Mouse (Mus musculus) left cerebral cortex, adult 2 months (tissue): ENCODE results near the gene Fgfbp3. TPM values are rescaled to one million over a fixed set of nuclear protein-coding genes. Genes with fewer than 3 reads are reported as not detected.
"Not testable (repeated sequence)": the region's sequence is repeated elsewhere in the genome, so short reads cannot be mapped to it uniquely, and the experiment has no call there.

Experiments used
- DNase-seq, 2 experiments: peaks; one replicate each; pipeline ENCODE4 v3.0.0; 2021 to 2022; ENCODE audit warnings: low spot score in 2 of 2, mixed read lengths in 1 of 2; ENCODE audit errors: extremely low spot score in 1 of 2
- H3K27ac ChIP-seq: fragments of 200-600 bp; 2 replicates; pipeline ENCODE4 v1.8.1; 2022
- H3K4me3 ChIP-seq: fragments of 200-600 bp; 2 replicates; pipeline ENCODE4 v1.8.1; 2022
- CTCF ChIP-seq: fragments of 200-600 bp; IDR thresholded peaks from 2 replicates; pipeline ENCODE4 v1.8.1; 2022; ENCODE audit warnings: antibody characterized with exemption, mild to moderate bottlenecking, moderate library complexity
- intact Hi-C: fragments of 180-260 bp; cut with DNase I; formaldehyde crosslinking; loops from one replicate; pipeline ENCODE4 v1.15.1; 2025
- long read RNA-seq, 2 experiments: library from polyadenylated mRNA; stranded (forward); transcript quantifications; one replicate each; pipeline ENCODE4 v2.0.0; 2021; ENCODE audit warnings: borderline mapping rate in 2 of 2
- total RNA-seq, 2 experiments: library from RNA; stranded (reverse); gene quantifications; 2 replicates each; pipeline ENCODE4 v1.2.3; 2021

Fgfbp3 gene
- total RNA-seq = 1 to 10 TPM; 6.5 to 8.9 TPM
- long read RNA-seq, experiment 1, partial matches to known transcripts = 11 of 13 reads
- long read RNA-seq, experiment 1, other reads (novel, unspliced or antisense) = 0 of 13 reads
- long read RNA-seq, experiment 2, partial matches to known transcripts = 6 of 9 reads
- long read RNA-seq, experiment 2, other reads (novel, unspliced or antisense) = 0 of 9 reads

GRCm38 (mm10) chr19:36919466-36919865 lies at the start of gene Fgfbp3:
TSS of gene Fgfbp3 (minus strand) at chr19:36919615.
- Histone ChIP-seq H3K27ac (peak within 1 kb of the TSS; percentile 92), H3K4me3 (peak within 1 kb of the TSS; percentile 82)
- intact Hi-C loops = no loop called here
- no peak for DNase-seq
- TF ChIP-seq CTCF = no peak

- DNase-seq, H3K4me3 ChIP-seq, intact Hi-C loops, H3K27ac ChIP-seq: not testable (repeated sequence)
These were observed 43.3 kb upstream of the Fgfbp3 start for GRCm38 (mm10) chr19:36962544-36963260.

- H3K27ac ChIP-seq = no peak overlapping the region
- DNase-seq = no peak
- no peak for TF ChIP-seq CTCF
- intact Hi-C loops = no loop called here
- no peak overlapping the region for H3K4me3 ChIP-seq
These were observed 41.9 kb upstream of the Fgfbp3 start for GRCm38 (mm10) chr19:36961320-36961719.

- no peak for TF ChIP-seq CTCF
- intact Hi-C loops = no loop called here
- no peak overlapping the region for H3K4me3 ChIP-seq
- no peak for DNase-seq
- H3K27ac ChIP-seq = no peak overlapping the region
These were observed 38.9 kb upstream of the Fgfbp3 start for GRCm38 (mm10) chr19:36958331-36958730.

GRCm38 (mm10) chr19:36953637-36954206 lies 34.3 kb upstream of the Fgfbp3 start:
- TF ChIP-seq CTCF = no peak
- Histone ChIP-seq H3K27ac (no peak overlapping the region), H3K4me3 (no peak overlapping the region)
- DNase-seq = no peak
- intact Hi-C loops = no loop called here

GRCm38 (mm10) chr19:36940064-36940463 lies 20.6 kb upstream of the Fgfbp3 start:
- no peak for DNase-seq
- Histone ChIP-seq H3K4me3 (no peak overlapping the region), H3K27ac (no peak overlapping the region)
- intact Hi-C loops = no loop called here
- TF ChIP-seq CTCF = no peak; the same call in 1 of the 2 replicates

- intact Hi-C loops = no loop called here
- TF ChIP-seq CTCF = no peak
- no peak for DNase-seq
- Histone ChIP-seq H3K27ac (no peak overlapping the region), H3K4me3 (no peak overlapping the region)
These were observed 18.6 kb upstream of the Fgfbp3 start for GRCm38 (mm10) chr19:36938008-36938407.

- intact Hi-C loops = no loop called here
- Histone ChIP-seq H3K27ac (no peak overlapping the region), H3K4me3 (no peak overlapping the region)
- no peak for DNase-seq
- TF ChIP-seq CTCF = no peak
These were observed 16.9 kb upstream of the Fgfbp3 start for GRCm38 (mm10) chr19:36936285-36936684.

- H3K27ac ChIP-seq = no peak overlapping the region
- H3K4me3 ChIP-seq = no peak overlapping the region
- DNase-seq = no peak
- no peak for TF ChIP-seq CTCF
- intact Hi-C loops = no loop called here
These were observed 13.2 kb upstream of the Fgfbp3 start for GRCm38 (mm10) chr19:36932613-36933012.

- Histone ChIP-seq H3K27ac (no peak overlapping the region), H3K4me3 (no peak overlapping the region)
- intact Hi-C loops = no loop called here
- TF ChIP-seq CTCF = no peak
- no peak for DNase-seq
These were observed 12.7 kb upstream of the Fgfbp3 start for GRCm38 (mm10) chr19:36932097-36932496.

GRCm38 (mm10) chr19:36929816-36930215 lies 10.4 kb upstream of the Fgfbp3 start:
- intact Hi-C loops = loop anchor here (10.0 kb wide), 2 partner anchors 335 to 815 kb away; no protein-coding TSS in a partner anchor
- no peak for TF ChIP-seq CTCF
- no peak overlapping the region for H3K4me3 ChIP-seq
- no peak overlapping the region for H3K27ac ChIP-seq
- no peak for DNase-seq

GRCm38 (mm10) chr19:36927800-36928361 lies 8.5 kb upstream of the Fgfbp3 start:
- intact Hi-C loops = loop anchor here (10.0 kb wide), 2 partner anchors 337 to 813 kb away; no protein-coding TSS in a partner anchor
- no peak for DNase-seq
- peak overlapping the region; percentile 91; the same call in 1 of the 2 replicates for H3K4me3 ChIP-seq
- TF ChIP-seq CTCF = no peak
- H3K27ac ChIP-seq = no peak overlapping the region
